Comparison of ENCODE assay signal across 23 mouse cellular contexts in genomic region chr12:103367171-103367570, GRCm38 (mm10). TPM values are rescaled to one million over a fixed set of nuclear protein-coding genes. Genes with fewer than 3 reads are reported as not detected.
DNase-seq lines count a peak whose midpoint lies in the region; ATAC-seq and TF ChIP-seq lines count a peak whose summit lies in the region.
"Had no signal": no experiment of that assay in that cellular context is flagged by ENCODE, and none has a peak within 500 bp of the region (broad histone marks: within the 10 kb centered on the region; RNA-seq: fewer than 3 reads in every experiment).

No protein-coding gene starts in this region.

- intact Hi-C loops in gastrocnemius, adult 2 months (cut with DNase I), result loop anchor here (1.0 kb wide), 1 partner anchor 43 kb away; no protein-coding TSS in a partner anchor

- H3K4me2 ChIP-seq in hindbrain, embryonic 13.5 days, result no peak overlapping the region
- 0 out of 2 replicates have a peak overlapping the region, but pooled peaks have one; percentile 41 for H3K4me2 ChIP-seq in neural tube, embryonic 12.5 days (replicated peaks)

- ATAC-seq in hindbrain, embryonic 13.5 days (ENCODE audit: low FRiP score), result no peak
- no peak for ATAC-seq in neural tube, embryonic 12.5 days (ENCODE audit: low FRiP score, low read depth)
- ATAC-seq: intestine, postnatal 0 days had no signal

- H3K27ac ChIP-seq in gastrocnemius, adult 2 months, result peak overlapping the region; percentile 70
- H3K27ac ChIP-seq in hindbrain, embryonic 10.5 days, result 0 out of 2 replicates have a peak overlapping the region, but pooled peaks have one; percentile 53
- H3K27ac ChIP-seq in hindbrain, embryonic 13.5 days, result no peak overlapping the region
- H3K27ac ChIP-seq in neural tube, embryonic 12.5 days, result no peak overlapping the region
- H3K27ac ChIP-seq: forebrain, embryonic 13.5 days; heart, embryonic 13.5 days had no signal

- H3K9ac ChIP-seq in hindbrain, embryonic 13.5 days, result no peak overlapping the region
- no peak overlapping the region for H3K9ac ChIP-seq in neural tube, embryonic 12.5 days
- H3K9ac ChIP-seq: forebrain, embryonic 13.5 days; heart, embryonic 13.5 days; hindbrain, embryonic 12.5 days had no signal

- WGBS in hindbrain, embryonic 10.5 days, result 82% methylated on average over 2 of the region's 2 CpGs
- 95% methylated on average over 2 of the region's 2 CpGs for WGBS in hindbrain, embryonic 13.5 days
- WGBS in neural tube, embryonic 12.5 days, result 82% methylated on average over 2 of the region's 2 CpGs

- no peak for TF ChIP-seq CTCF in gastrocnemius, adult 2 months (IDR thresholded peaks at IDR 0.05)

- peaks cover 8% of the 10 kb centered on the region for H3K4me1 ChIP-seq in hindbrain, embryonic 10.5 days (replicated peaks)
- H3K4me1 ChIP-seq in hindbrain, embryonic 13.5 days (replicated peaks), result no peaks in the 10 kb centered on the region
- H3K4me1 ChIP-seq in neural tube, embryonic 12.5 days, result no peaks in the 10 kb centered on the region
- H3K4me1 ChIP-seq: hindbrain, embryonic 12.5 days had no signal

- peak overlapping the region; percentile 67 for H3K4me3 ChIP-seq in gastrocnemius, adult 2 months
- H3K4me3 ChIP-seq in hindbrain, embryonic 10.5 days, result no peak overlapping the region
- no peak overlapping the region for H3K4me3 ChIP-seq in hindbrain, embryonic 13.5 days
- no peak overlapping the region for H3K4me3 ChIP-seq in neural tube, embryonic 12.5 days
- H3K4me3 ChIP-seq: forebrain, embryonic 13.5 days; heart, embryonic 13.5 days; hindbrain, embryonic 12.5 days had no signal

- no peaks in the 10 kb centered on the region for H3K9me3 ChIP-seq in hindbrain, embryonic 10.5 days
- H3K9me3 ChIP-seq in hindbrain, embryonic 13.5 days, result no peaks in the 10 kb centered on the region
- no peaks in the 10 kb centered on the region for H3K9me3 ChIP-seq in neural tube, embryonic 12.5 days
- H3K9me3 ChIP-seq: forebrain, embryonic 10.5 days; forebrain, embryonic 13.5 days; G1E; heart, embryonic 13.5 days; hindbrain, embryonic 12.5 days had no signal

- no peak for DNase-seq in gastrocnemius, adult 2 months
- DNase-seq in gastrocnemius, adult 18-20 months (ENCODE audit: low spot score), result no peak
- DNase-seq in hindbrain, embryonic 10.5 days (ENCODE audit: low spot score), result no peak
- DNase-seq in neural tube, embryonic 10.5 days (ENCODE audit: extremely low spot score, low spot score), result no peak
- peak; percentile 46 for DNase-seq in testis, postnatal 14 days (ENCODE audit: low spot score)
- DNase-seq: adrenal gland, adult 8-10 months had no signal

- H3K27me3 ChIP-seq in hindbrain, embryonic 10.5 days (ENCODE audit: insufficient read depth, poor library complexity, severe bottlenecking), result peaks cover 22% of the 10 kb centered on the region
- peaks cover 8% of the 10 kb centered on the region; the same call in 1 of the 2 replicates for H3K27me3 ChIP-seq in hindbrain, embryonic 13.5 days
- H3K27me3 ChIP-seq in neural tube, embryonic 12.5 days (replicated peaks), result 0 out of 2 replicates have a peak, but pooled peaks cover 13% of the 10 kb centered on the region

- no peaks in the 10 kb centered on the region for H3K36me3 ChIP-seq in hindbrain, embryonic 10.5 days
- no peaks in the 10 kb centered on the region for H3K36me3 ChIP-seq in hindbrain, embryonic 13.5 days
- no peaks in the 10 kb centered on the region for H3K36me3 ChIP-seq in neural tube, embryonic 12.5 days
- H3K36me3 ChIP-seq: forebrain, embryonic 10.5 days; G1E; heart, embryonic 13.5 days; hindbrain, embryonic 12.5 days had no signal

RNA-seq across cellular contexts. Expression of gene Asb2, which starts 11.4 kb away (rescaled TPM):
- total RNA-seq in gastrocnemius, adult 2 months (2021), result 100 to 1,000 TPM; 548 to 725 TPM
- total RNA-seq in gastrocnemius, adult 18-20 months (2021), result 100 to 1,000 TPM; 852 to 871 TPM
- 0.64 and 1.2 TPM in 2 replicates for polyA plus RNA-seq in hindbrain, embryonic 10.5 days (2016; fragmentation: Nextera tagmentation; extraction: Ambion mirVana)
- 1.00 and 1.0 TPM in 2 replicates for polyA plus RNA-seq in hindbrain, embryonic 13.5 days (2015; fragmentation: Nextera tagmentation; extraction: Ambion mirVana)
- polyA plus RNA-seq in neural tube, embryonic 12.5 days (2016; fragmentation: Nextera tagmentation; extraction: Ambion mirVana), result 2.0 and 2.7 TPM in 2 replicates
- polyA plus RNA-seq: G1E had no signal

RNA-seq across cellular contexts. Expression of gene Otub2, which starts 21.3 kb away (rescaled TPM):
- 1 to 10 TPM; 5.7 to 7.3 TPM for total RNA-seq in gastrocnemius, adult 2 months (2021)
- total RNA-seq in gastrocnemius, adult 18-20 months (2021), result 10 to 100 TPM; 11.2 to 15.5 TPM
- 10.5 and 15.4 TPM in 2 replicates for polyA plus RNA-seq in hindbrain, embryonic 10.5 days (2016; fragmentation: Nextera tagmentation; extraction: Ambion mirVana)
- polyA plus RNA-seq in hindbrain, embryonic 13.5 days (2015; fragmentation: Nextera tagmentation; extraction: Ambion mirVana), result 20.2 and 21.5 TPM in 2 replicates
- polyA plus RNA-seq in neural tube, embryonic 12.5 days (2016; fragmentation: Nextera tagmentation; extraction: Ambion mirVana), result 20.2 and 20.6 TPM in 2 replicates

RNA-seq across cellular contexts. Expression of gene 9330161L09Rik, which starts 40.4 kb away (rescaled TPM):
- 1 to 10 TPM in 1 of 2 experiments, under 1 TPM in 1; 0.82 to 1.9 TPM for total RNA-seq in gastrocnemius, adult 2 months (2021)
- 1 to 10 TPM in 1 of 2 experiments, under 1 TPM in 1; 0.62 to 1.1 TPM for total RNA-seq in gastrocnemius, adult 18-20 months (2021)
- polyA plus RNA-seq in hindbrain, embryonic 10.5 days (2016; fragmentation: Nextera tagmentation; extraction: Ambion mirVana), result 0.76 TPM in 1 of 2 replicates, not detected in the other
- polyA plus RNA-seq in hindbrain, embryonic 13.5 days (2015; fragmentation: Nextera tagmentation; extraction: Ambion mirVana), result 0.78 and 0.92 TPM in 2 replicates
- polyA plus RNA-seq in neural tube, embryonic 12.5 days (2016; fragmentation: Nextera tagmentation; extraction: Ambion mirVana), result 0.79 and 1.1 TPM in 2 replicates
- polyA plus RNA-seq: intestine, postnatal 0 days had no signal

RNA-seq across cellular contexts. Expression of gene Fam181a, which starts 56.4 kb away (rescaled TPM):
- total RNA-seq in gastrocnemius, adult 2 months (2021), result not detected
- not detected for total RNA-seq in gastrocnemius, adult 18-20 months (2021)
- 24.9 and 26.1 TPM in 2 replicates for polyA plus RNA-seq in hindbrain, embryonic 10.5 days (2016; fragmentation: Nextera tagmentation; extraction: Ambion mirVana)
- polyA plus RNA-seq in hindbrain, embryonic 13.5 days (2015; fragmentation: Nextera tagmentation; extraction: Ambion mirVana), result 9.0 and 10.4 TPM in 2 replicates
- polyA plus RNA-seq in neural tube, embryonic 12.5 days (2016; fragmentation: Nextera tagmentation; extraction: Ambion mirVana), result 21.3 and 23.2 TPM in 2 replicates
- total RNA-seq: adrenal gland, adult 8-10 months; adrenal gland, postnatal 36 days; CH12.LX; gastrocnemius, adult 8-10 months; gastrocnemius, postnatal 25 days; heart, postnatal 14 days; heart, postnatal 4 days had no signal
- polyA plus RNA-seq: embryonic facial prominence, embryonic 14.5 days; G1E; heart, embryonic 13.5 days; heart, embryonic 16.5 days; intestine, embryonic 14.5 days; intestine, postnatal 0 days had no signal

RNA-seq across cellular contexts. Expression of gene Ddx24, which starts 58.5 kb away (rescaled TPM):
- 10 to 100 TPM; 75.2 to 83.5 TPM for total RNA-seq in gastrocnemius, adult 2 months (2021)
- total RNA-seq in gastrocnemius, adult 18-20 months (2021), result 10 to 100 TPM; 73.5 to 91.8 TPM
- 92.6 and 94.6 TPM in 2 replicates for polyA plus RNA-seq in hindbrain, embryonic 10.5 days (2016; fragmentation: Nextera tagmentation; extraction: Ambion mirVana)
- 173 and 174 TPM in 2 replicates for polyA plus RNA-seq in hindbrain, embryonic 13.5 days (2015; fragmentation: Nextera tagmentation; extraction: Ambion mirVana)
- 104 and 126 TPM in 2 replicates for polyA plus RNA-seq in neural tube, embryonic 12.5 days (2016; fragmentation: Nextera tagmentation; extraction: Ambion mirVana)

Comparison
In these comparisons a context has a peak if more than half of its experiments do, and no peak if none do; other contexts are left out.
1. H3K27ac ChIP-seq: peak in gastrocnemius, adult 2 months (single experiment) and hindbrain, embryonic 10.5 days (single experiment); none in hindbrain, embryonic 13.5 days (single experiment) and neural tube, embryonic 12.5 days (single experiment).